Mouse (Mus musculus): ENCODE results near the gene Gpr139.

The Gpr139 gene

GRCm38 (mm10) chr7:119184341-119185143, at the start of gene Gpr139:
Gene Gpr139 (minus strand): TSS chr7:119184603.
- no peak for DNase-seq

DNA sequence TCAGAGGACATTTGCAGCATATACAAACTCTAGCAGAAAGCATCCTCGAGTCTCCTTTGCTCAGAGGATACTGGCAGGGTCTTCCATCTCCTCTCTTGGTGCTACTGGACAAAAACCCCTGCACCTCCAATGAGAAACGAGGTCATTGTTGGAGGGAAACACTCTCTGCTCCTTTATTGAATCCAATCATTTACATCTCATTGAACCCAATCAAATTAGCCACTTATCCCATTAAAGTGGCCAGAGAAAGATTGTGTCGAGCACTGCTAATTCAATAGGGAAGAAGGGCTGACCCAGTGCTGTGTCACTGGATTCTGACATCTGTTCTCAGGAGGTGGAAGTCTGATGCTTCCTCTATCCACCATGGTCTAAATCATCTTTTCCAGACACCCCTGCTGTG, 46.6 kb upstream of the Gpr139 start:
- DNase-seq = no peak

- no peak for DNase-seq
Observed at GRCm38 (mm10) chr7:119222706-119223105, 38.3 kb upstream of the Gpr139 start.

- no peak for DNase-seq
Observed at GRCm38 (mm10) chr7:119219121-119219520, 34.7 kb upstream of the Gpr139 start.

DNA sequence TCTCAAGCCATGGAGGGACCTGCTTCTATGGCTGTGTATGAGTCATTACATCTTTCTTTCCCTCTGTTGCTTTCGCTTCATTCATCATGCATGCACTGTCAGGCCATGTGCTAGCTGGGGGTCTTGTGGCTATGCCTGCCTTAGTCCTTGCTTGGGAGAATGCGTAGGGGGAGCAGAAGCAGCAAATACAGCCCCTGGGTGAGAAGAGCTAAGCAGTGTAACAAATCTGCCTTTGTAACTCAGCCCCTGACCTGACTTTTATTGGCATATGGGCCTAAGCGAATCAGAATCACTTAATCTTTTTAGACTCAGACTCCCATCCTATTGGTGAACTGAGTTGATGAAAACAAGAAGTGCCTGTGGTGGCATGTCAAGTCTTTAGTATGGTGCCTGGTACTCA, 22.8 kb upstream of the Gpr139 start:
- DNase-seq = no peak

- DNase-seq = peak; percentile 4
Observed at GRCm38 (mm10) chr7:119186374-119186773, 2.0 kb upstream of the Gpr139 start.

- DNase-seq = no peak
Observed at GRCm38 (mm10) chr7:119185181-119185940, 958 bp upstream of the Gpr139 start.

DNA sequence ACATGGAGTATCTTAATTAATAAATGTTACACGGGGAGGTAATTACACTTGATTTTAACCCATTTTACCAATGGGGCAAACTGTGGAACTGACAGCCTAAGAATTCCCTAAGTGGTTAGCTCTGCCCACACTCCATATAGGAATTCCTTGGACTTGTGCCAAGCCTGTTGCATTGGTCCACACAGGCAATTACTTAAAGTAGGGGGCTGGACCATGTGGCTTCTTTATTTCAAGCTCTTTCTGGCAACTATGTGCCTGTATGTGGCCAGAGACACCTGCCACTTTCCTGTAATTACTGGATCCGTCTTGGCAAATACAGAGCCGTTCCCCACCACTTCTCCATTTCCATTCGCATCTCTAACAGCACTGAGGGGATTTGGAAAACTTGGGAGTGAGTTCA, 3.4 kb downstream of the Gpr139 start:
- no peak for DNase-seq

DNA sequence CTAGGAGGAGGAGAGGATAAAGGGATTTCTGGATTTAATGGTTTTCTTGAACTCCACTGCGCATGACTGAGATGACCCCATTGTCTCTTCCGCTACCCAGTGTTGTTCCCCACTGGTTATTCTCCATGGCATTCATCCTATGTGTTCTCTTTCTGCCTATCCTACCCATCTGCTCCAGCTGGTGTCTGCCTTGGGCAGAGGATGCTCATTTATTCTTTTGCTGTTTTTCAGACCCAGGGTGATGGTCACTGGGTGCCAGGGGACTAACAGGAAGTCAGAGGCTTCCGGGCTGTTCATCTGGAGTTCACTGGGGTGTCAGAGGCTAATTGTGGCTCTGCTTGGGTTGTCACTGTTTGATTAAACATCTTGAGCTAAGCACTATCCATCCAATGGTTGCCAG, 24.4 kb downstream of the Gpr139 start:
- DNase-seq = no peak

DNA sequence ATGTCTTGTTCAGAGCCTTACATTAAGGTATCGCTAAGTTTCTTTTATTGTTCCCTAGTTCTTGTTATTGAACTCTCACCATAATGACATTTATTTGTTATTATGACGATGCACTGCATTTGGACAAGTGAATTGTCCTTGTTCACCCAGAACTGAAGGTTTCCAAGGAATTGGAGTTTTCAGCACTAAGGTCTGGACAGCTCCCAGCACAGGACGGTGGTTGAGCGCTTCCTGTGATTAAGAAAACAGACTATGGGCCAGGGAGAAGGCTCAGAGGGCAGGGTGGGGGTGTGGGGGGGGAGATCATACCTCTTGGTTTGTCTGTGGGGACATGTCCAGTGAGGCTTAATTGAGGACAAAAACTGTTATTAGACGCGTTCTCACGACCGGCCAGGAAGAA, 72.6 kb downstream of the Gpr139 start:
- DNase-seq = no peak

DNA sequence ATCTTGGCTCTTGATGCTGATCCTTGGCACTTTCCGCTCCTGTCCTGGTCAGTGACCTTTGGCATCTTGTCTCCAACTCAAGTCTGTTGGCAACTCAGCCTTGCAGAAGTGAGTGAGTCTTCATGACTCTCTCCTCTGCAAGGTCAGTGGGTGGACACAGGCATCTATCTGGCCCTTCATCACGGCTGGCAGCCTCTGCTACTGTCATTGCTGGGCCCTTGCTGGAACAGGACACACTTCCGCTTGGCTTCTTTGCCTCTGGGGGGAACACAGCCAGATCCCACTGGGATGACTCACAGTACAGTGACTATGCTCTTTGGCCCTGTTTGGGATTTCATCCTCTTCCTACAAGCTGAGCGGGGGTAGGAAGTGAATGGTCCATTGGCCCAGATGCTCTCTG, 78.5 kb downstream of the Gpr139 start:
- DNase-seq = peak; percentile 2

DNA sequence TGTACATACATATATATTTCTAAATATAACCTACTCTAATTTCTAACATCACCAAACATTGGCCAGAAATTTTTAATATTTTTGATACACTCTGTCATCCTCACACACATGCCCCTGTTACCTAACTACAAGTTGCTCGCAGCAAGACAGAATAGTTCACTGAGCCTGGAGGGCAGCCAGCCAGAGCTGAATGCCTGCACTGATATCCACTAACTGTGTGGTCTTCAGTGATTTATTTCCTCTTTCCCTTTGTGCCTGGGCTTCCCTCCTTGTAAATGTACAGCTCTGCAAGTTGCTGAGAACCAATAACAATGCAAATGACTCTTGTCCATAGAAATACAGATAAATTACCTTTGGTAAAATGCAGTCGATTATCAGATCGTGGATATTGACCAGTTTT, 87.8 kb downstream of the Gpr139 start:
- DNase-seq = no peak
